Mouse (Mus musculus) spleen, adult 2 months (tissue): ENCODE results near the gene Gm43064.

Experiments
- CTCF ChIP-seq: fragments of 200-500 bp; IDR thresholded peaks from 2 replicates; pipeline ENCODE4 v1.5.1; 2011; ENCODE audit warnings: mild to moderate bottlenecking, inconsistent platforms; ENCODE audit not compliant: insufficient read depth, insufficient read length, insufficient replicate concordance; ENCODE audit errors: extremely low read depth
- POLR2A ChIP-seq: fragments of 200-500 bp; IDR thresholded peaks from 2 replicates; pipeline ENCODE4 v1.6.1; 2011; ENCODE audit warnings: low read depth, low read length, inconsistent platforms

DNA sequence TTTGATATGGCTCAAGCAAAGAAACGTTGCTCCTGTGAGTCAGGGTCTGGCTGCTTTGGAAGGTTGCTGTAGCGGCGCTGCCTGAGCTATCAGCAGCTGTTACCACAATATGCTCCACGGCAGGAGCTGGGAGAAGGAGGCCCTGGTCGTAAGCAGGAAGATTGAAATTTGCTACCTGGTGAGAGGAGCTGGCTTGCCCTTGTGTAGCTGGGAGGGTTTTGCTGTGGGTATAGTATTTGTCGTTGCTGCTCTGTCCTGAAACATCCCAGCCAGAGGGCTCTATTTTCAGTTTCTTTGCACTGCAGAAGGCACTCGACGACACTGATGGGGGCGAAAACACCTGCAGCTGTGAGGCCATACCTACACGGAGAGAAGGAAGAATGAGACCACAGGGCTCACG lies 31.4 kb upstream of the Gm43064 start:
- no peak for TF ChIP-seq CTCF
- no peak for TF ChIP-seq POLR2A
